Comparison of ENCODE assay signal across 26 mouse cellular contexts in the genomic region with DNA sequence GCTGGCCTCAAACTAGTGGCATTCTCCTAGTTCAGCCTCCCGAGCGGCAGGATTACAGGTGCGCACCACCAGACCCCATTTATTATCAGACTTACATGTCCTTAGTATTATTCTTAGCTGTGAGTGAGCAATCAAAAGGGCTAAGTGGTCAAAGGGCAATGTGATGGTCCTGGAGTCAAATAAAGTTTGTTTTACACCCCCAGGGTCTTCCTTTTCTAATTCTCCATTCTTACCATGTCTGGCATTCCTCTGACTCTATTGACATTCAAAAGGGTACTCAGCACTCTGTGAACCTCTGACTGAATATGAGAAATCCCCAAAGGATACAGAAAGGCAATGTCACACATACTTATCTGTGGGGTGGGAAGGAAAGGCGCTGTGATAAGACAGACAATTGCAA.
DNase-seq lines count a peak whose midpoint lies in the region; ATAC-seq and TF ChIP-seq lines count a peak whose summit lies in the region.
"Had no signal": no experiment of that assay in that cellular context is flagged by ENCODE, and none has a peak within 500 bp of the region (broad histone marks: within the 10 kb centered on the region; RNA-seq: fewer than 3 reads in every experiment).

No protein-coding gene starts in this region.

- peak overlapping the region; percentile 43 for H3K4me3 ChIP-seq in layer of hippocampus, adult 2 months
- H3K4me3 ChIP-seq in ES-E14 (ENCODE audit: insufficient read depth in 1 of 2, low read depth in 1 of 2, low read length in 2 of 2, poor library complexity in 1 of 2, severe bottlenecking in 1 of 2), result no peak overlapping the region
- H3K4me3 ChIP-seq in midbrain, embryonic 11.5 days (ENCODE audit: low read depth, low read length), result no peak overlapping the region
- H3K4me3 ChIP-seq: embryonic facial prominence, embryonic 13.5 days; embryonic facial prominence, embryonic 15.5 days; erythroblast, embryonic 14.5 days; forebrain, embryonic 10.5 days; forebrain, embryonic 12.5 days had no signal

- no peak for TF ChIP-seq CTCF in layer of hippocampus, adult 2 months (conservative IDR thresholded peaks at IDR 0.05)

- ATAC-seq in midbrain, embryonic 11.5 days (ENCODE audit: low FRiP score), result no peak
- ATAC-seq: CD4-positive, CD25-positive, alpha-beta regulatory T cell, adult 4 months; forebrain, embryonic 14.5 days; forebrain, embryonic 16.5 days had no signal

- H3K4me1 ChIP-seq in ES-E14 (ENCODE audit: control insufficient read depth in 2 of 2, insufficient read depth in 2 of 2, low read length in 2 of 2, poor library complexity in 1 of 2), result no peaks in the 10 kb centered on the region; a peak in 1 of 4 replicates
- H3K4me1 ChIP-seq in midbrain, embryonic 11.5 days (ENCODE audit: control insufficient read depth, insufficient read depth, low read length), result no peaks in the 10 kb centered on the region
- H3K4me1 ChIP-seq: embryonic facial prominence, embryonic 13.5 days; embryonic facial prominence, embryonic 15.5 days had no signal

- no peaks in the 10 kb centered on the region for H3K27me3 ChIP-seq in midbrain, embryonic 11.5 days (ENCODE audit: control insufficient read depth, insufficient read depth, low read length)
- H3K27me3 ChIP-seq: embryonic facial prominence, embryonic 13.5 days; embryonic facial prominence, embryonic 15.5 days; forebrain, embryonic 12.5 days had no signal

- H3K4me2 ChIP-seq in midbrain, embryonic 11.5 days, result no peak overlapping the region
- H3K4me2 ChIP-seq: embryonic facial prominence, embryonic 13.5 days; embryonic facial prominence, embryonic 15.5 days; forebrain, embryonic 12.5 days had no signal

- in situ Hi-C loops in ES-E14 (cut with MboI; ENCODE audit: low sequenced_read_pairs in 2 of 2, unreplicated experiment in 2 of 2), result no loop called here

- no peaks in the 10 kb centered on the region for H3K36me3 ChIP-seq in ES-E14 (ENCODE audit: control insufficient read depth, insufficient read depth, low read length, poor library complexity, severe bottlenecking)
- no peaks in the 10 kb centered on the region for H3K36me3 ChIP-seq in midbrain, embryonic 11.5 days (ENCODE audit: control insufficient read depth, insufficient read depth, low read length)
- H3K36me3 ChIP-seq: embryonic facial prominence, embryonic 13.5 days; embryonic facial prominence, embryonic 15.5 days; forebrain, embryonic 10.5 days; forebrain, embryonic 12.5 days had no signal

- H3K9ac ChIP-seq in ES-E14 (ENCODE audit: insufficient read depth, low read depth, low read length, poor library complexity, severe bottlenecking), result no peak overlapping the region
- H3K9ac ChIP-seq in midbrain, embryonic 11.5 days (ENCODE audit: low read length), result no peak overlapping the region
- H3K9ac ChIP-seq: embryonic facial prominence, embryonic 13.5 days; embryonic facial prominence, embryonic 15.5 days; forebrain, embryonic 12.5 days had no signal

- H3K9me3 ChIP-seq in ES-E14 (ENCODE audit: control insufficient read depth, insufficient read depth, low read depth, low read length), result no peaks in the 10 kb centered on the region
- no peaks in the 10 kb centered on the region for H3K9me3 ChIP-seq in midbrain, embryonic 11.5 days (ENCODE audit: control insufficient read depth, low read length)
- H3K9me3 ChIP-seq: embryonic facial prominence, embryonic 13.5 days; embryonic facial prominence, embryonic 15.5 days; forebrain, embryonic 10.5 days; forebrain, embryonic 12.5 days had no signal

- H3K27ac ChIP-seq in layer of hippocampus, adult 2 months, result no peak overlapping the region
- no peak overlapping the region for H3K27ac ChIP-seq in ES-E14 (ENCODE audit: insufficient read depth, low read depth, low read length, poor library complexity, severe bottlenecking)
- H3K27ac ChIP-seq in midbrain, embryonic 11.5 days (ENCODE audit: low read depth, low read length), result no peak overlapping the region
- H3K27ac ChIP-seq: embryonic facial prominence, embryonic 13.5 days; embryonic facial prominence, embryonic 15.5 days; forebrain, embryonic 10.5 days; forebrain, embryonic 12.5 days had no signal

- DNase-seq in layer of hippocampus, adult 2 months (ENCODE audit: low spot score in 2 of 2), result no peak
- DNase-seq in layer of hippocampus, postnatal 14 days (ENCODE audit: low spot score in 2 of 2), result no peak
- DNase-seq in ES-E14 (ENCODE audit: low read depth, low spot score) (peak; percentile 31), ZHBTc4 (ENCODE audit: low read depth, low spot score) (peak; percentile 57)
- no peak for DNase-seq in kidney, postnatal 4 days
- DNase-seq in midbrain, embryonic 11.5 days (ENCODE audit: low spot score, missing footprints), result no peak
- no peak for DNase-seq in ovary, adult 18-20 months (ENCODE audit: low spot score)
- DNase-seq: adrenal gland, adult 2 months; adrenal gland, postnatal 10 days; adrenal gland, postnatal 25 days; B cell, adult 2 months; cerebellum, adult 11 months; cerebellum, adult 18-20 months; cerebellum, adult 8-10 months; cerebellum, adult 9-11 months; cerebellum, postnatal 14 days; cerebellum, postnatal 36 days; embryo, embryonic 11 days had no signal

- WGBS in midbrain, embryonic 11.5 days, result 79% methylated on average over 4 of the region's 4 CpGs

TF ChIP-seq in ES-E14, 5 proteins besides CTCF, POLR2A, EP300 and RAD21:
- peak; percentile 38; the same call in 1 of the 2 replicates for TF ChIP-seq CHD2 (IDR thresholded peaks at IDR 0.05; ENCODE audit: low read depth, low read length)
- no peak for TF ChIP-seq ZNF384 (IDR thresholded peaks at IDR 0.05; ENCODE audit: low read depth, low read length)

Comparison
In these comparisons a context has a peak if more than half of its experiments do, and no peak if none do; other contexts are left out.
1. DNase-seq: peak in ES-E14 (single experiment) and ZHBTc4 (single experiment); none in layer of hippocampus, adult 2 months (0 of 2), layer of hippocampus, postnatal 14 days (0 of 2), kidney, postnatal 4 days (0 of 2), midbrain, embryonic 11.5 days (single experiment) and ovary, adult 18-20 months (single experiment).